8 mouse cellular contexts compared by ENCODE assay signal in the genomic region with DNA sequence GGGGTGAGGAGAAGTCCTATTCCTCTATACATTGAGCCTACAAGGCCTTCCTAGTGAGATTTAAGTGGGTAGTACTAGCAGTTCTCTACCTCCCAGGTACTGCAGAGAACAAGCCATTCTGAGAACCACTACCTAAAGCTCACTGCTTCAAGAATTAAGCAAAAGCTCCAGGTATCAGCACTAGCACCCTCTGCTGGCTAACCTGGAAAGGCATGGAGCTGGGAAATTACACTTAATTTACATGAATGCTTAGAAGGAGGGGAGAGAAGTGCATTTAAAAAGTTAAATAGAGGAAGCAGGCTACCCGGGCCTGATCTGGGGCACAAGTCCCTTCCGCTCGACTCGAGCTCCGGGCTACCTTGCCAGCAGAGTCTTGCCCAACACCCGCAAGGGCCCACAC. TPM values are rescaled to one million over a fixed set of nuclear protein-coding genes. Genes with fewer than 3 reads are reported as not detected.
DNase-seq lines count a peak whose midpoint lies in the region; TF ChIP-seq lines count a peak whose summit lies in the region.

No protein-coding gene starts in this region.

- no peaks in the 10 kb centered on the region for H3K27me3 ChIP-seq in cerebellum, adult 2 months (ENCODE audit: control insufficient read depth, insufficient read depth, low read length)

- H3K4me1 ChIP-seq in cerebellum, adult 2 months (ENCODE audit: control insufficient read depth, insufficient read depth, low read length): no peaks in the 10 kb centered on the region

- TF ChIP-seq POLR2A in cerebellum, adult 2 months (IDR thresholded peaks at IDR 0.05; ENCODE audit: borderline replicate concordance, insufficient read depth, low read length): no peak

- no peak overlapping the region for H3K4me3 ChIP-seq in cerebellum, adult 2 months (replicated peaks; ENCODE audit: insufficient read depth, low read depth, low read length)

- intact Hi-C loops in heart, postnatal 10 days (cut with DNase I): loop anchor here (10.0 kb wide), 1 partner anchor 241 kb away; the partner anchor contains the start of gene Gemin8
- intact Hi-C loops in heart, postnatal 25 days (cut with DNase I): loop anchor here (10.0 kb wide), 1 partner anchor 819 kb away; no protein-coding TSS in a partner anchor

- 74% methylated on average over 6 of the region's 6 CpGs for WGBS in cerebellum, adult 2 months

- DNase-seq in heart, postnatal 10 days: peak; percentile 18 to 35
- no peak for DNase-seq in heart, postnatal 25 days (ENCODE audit: low spot score)
- peak; percentile 39 for DNase-seq in testis, postnatal 10 days (ENCODE audit: low spot score)
- DNase-seq in testis, postnatal 14 days (ENCODE audit: low spot score): no peak
- DNase-seq in cerebellum, adult 2 months: peak; percentile 31 to 46
- DNase-seq in kidney, postnatal 36 days: peak; percentile 21 to 57
- DNase-seq in thymus, postnatal 36 days: peak; percentile 4 to 7
- DNase-seq in layer of hippocampus, postnatal 36 days: no peak

- no peak overlapping the region for H3K27ac ChIP-seq in cerebellum, adult 2 months (ENCODE audit: insufficient read depth, low read length)

- peak; percentile 61 for TF ChIP-seq CTCF in cerebellum, adult 2 months (IDR thresholded peaks at IDR 0.05; ENCODE audit: borderline replicate concordance, insufficient read depth, low read depth, low read length)

RNA-seq across cellular contexts. Expression of gene Trappc2, which starts 24.2 kb away (rescaled TPM):
- total RNA-seq in heart, postnatal 10 days (2021): 10 to 100 TPM; 15.8 to 16.4 TPM
- 10 to 100 TPM; 14.7 to 16.7 TPM for total RNA-seq in heart, postnatal 25 days (2021)
- 54.0 and 55.5 TPM in 2 replicates for polyA plus RNA-seq in cerebellum, adult 2 months (2012; rRNA removed)
- 10 to 100 TPM; 57.7 to 59.9 TPM for total RNA-seq in layer of hippocampus, postnatal 36 days (2021)

RNA-seq across cellular contexts. Expression of gene Ofd1, which starts 24.3 kb away (rescaled TPM):
- 1 to 10 TPM; 5.0 to 5.7 TPM for total RNA-seq in heart, postnatal 10 days (2021)
- 1 to 10 TPM; 3.3 to 3.6 TPM for total RNA-seq in heart, postnatal 25 days (2021)
- 5.6 and 5.8 TPM in 2 replicates for polyA plus RNA-seq in cerebellum, adult 2 months (2012; rRNA removed)
- 1 to 10 TPM; 4.6 to 4.8 TPM for total RNA-seq in layer of hippocampus, postnatal 36 days (2021)

Comparison
In these comparisons a context has a peak if more than half of its experiments do, and no peak if none do; other contexts are left out.
1. DNase-seq: peak in heart, postnatal 10 days (2 of 2), testis, postnatal 10 days (single experiment), cerebellum, adult 2 months (2 of 2), kidney, postnatal 36 days (2 of 2) and thymus, postnatal 36 days (2 of 2); none in heart, postnatal 25 days (single experiment), testis, postnatal 14 days (single experiment) and layer of hippocampus, postnatal 36 days (0 of 2).